Mouse (Mus musculus) T-helper 1 cell (primary cell): ENCODE results near the gene Vsx2.

ENCODE experiments used
- in situ Hi-C: fragments of 300-600 bp; cut with MboI, MseI; formaldehyde crosslinking; loops from one replicate; pipeline ENCODE4 v1.15.1; 2025; ENCODE audit warnings: high pct_unique_total_duplicates

Vsx2 gene

GRCm38 (mm10) chr12:84640654-84641053 is 71.1 kb downstream of the Vsx2 start, which contains the start of gene Vrtn:
Gene Vrtn, plus strand, starts transcription at chr12:84641019.
- in situ Hi-C loops = loop anchor here (10.0 kb wide), 1 partner anchor 454 kb away; no protein-coding TSS in a partner anchor
